Comparison of ENCODE assay signal across 8 mouse cellular contexts in the genomic region with DNA sequence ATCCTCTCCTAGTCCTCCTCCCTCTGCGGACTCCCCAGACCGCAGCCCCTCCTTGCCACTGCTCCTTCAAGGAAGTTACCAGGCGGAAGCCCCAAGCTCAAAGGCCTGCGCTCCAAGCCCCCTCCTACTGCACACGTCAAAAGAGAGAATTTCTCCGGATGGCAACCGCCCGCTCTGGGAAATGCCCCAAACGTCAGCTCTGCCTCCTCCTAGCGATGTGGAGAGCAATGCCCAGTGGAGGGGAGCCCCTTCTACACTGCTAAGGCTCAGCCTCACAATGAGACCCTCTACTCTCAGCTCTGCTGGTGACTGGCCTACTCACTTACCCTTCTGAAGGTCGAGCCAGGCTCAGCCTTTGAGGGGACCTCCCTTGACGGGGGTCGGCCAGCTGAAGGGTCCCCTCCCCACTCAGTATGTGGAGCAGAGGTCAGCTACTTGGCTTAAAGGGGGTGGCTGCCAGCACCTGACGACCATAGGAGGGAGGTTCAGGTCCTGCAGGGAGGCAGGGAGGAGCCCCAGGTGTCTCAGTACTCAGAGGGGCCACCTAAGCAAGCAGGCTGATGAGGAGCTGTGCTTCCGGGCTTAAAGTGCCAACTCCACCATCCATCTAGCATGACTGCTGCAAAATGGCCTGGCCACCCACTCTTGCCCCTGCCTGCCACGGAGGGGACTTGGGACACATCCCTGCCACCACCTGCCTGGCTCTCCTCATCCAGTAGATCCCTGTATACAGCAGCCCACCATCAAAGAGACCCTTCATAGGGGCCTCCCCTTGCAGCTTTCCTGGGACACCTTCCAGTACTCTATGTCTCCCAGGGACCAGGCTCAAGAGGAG.
A peak's percentile ranks its signal among the peaks of the same experiment; 100 is the strongest.
DNase-seq lines count a peak whose midpoint lies in the region; ATAC-seq lines count a peak whose summit lies in the region.

No protein-coding gene starts in this region.

- no peak for ATAC-seq in heart, embryonic 12.5 days (ENCODE audit: insufficient number of reproducible peaks, low FRiP score)
- peak; percentile 33; the same call in 1 of the 2 replicates for ATAC-seq in hindbrain, embryonic 15.5 days (ENCODE audit: low FRiP score, low read depth)
- ATAC-seq in midbrain, embryonic 15.5 days (replicated peaks): peak; percentile 55

- peaks cover 8% of the 10 kb centered on the region for H3K4me1 ChIP-seq in heart, embryonic 12.5 days (replicated peaks)
- peaks cover 36% of the 10 kb centered on the region for H3K4me1 ChIP-seq in hindbrain, embryonic 15.5 days (replicated peaks)
- peaks cover 27% of the 10 kb centered on the region for H3K4me1 ChIP-seq in midbrain, embryonic 15.5 days

- H3K9ac ChIP-seq in heart, embryonic 12.5 days: no peak overlapping the region
- peak overlapping the region; percentile 77 for H3K9ac ChIP-seq in hindbrain, embryonic 15.5 days
- H3K9ac ChIP-seq in midbrain, embryonic 15.5 days: peak overlapping the region; percentile 72

- H3K4me2 ChIP-seq in heart, embryonic 12.5 days: peak overlapping the region; percentile 71
- peak overlapping the region; percentile 82 for H3K4me2 ChIP-seq in hindbrain, embryonic 15.5 days
- H3K4me2 ChIP-seq in midbrain, embryonic 15.5 days: peak overlapping the region; percentile 81

- peaks cover 97% of the 10 kb centered on the region for H3K27me3 ChIP-seq in heart, embryonic 12.5 days (replicated peaks)
- no peaks in the 10 kb centered on the region for H3K27me3 ChIP-seq in hindbrain, embryonic 15.5 days
- no peaks in the 10 kb centered on the region for H3K27me3 ChIP-seq in midbrain, embryonic 15.5 days (replicated peaks)

- H3K27ac ChIP-seq in heart, embryonic 12.5 days (ENCODE audit: poor library complexity, severe bottlenecking): no peak overlapping the region
- H3K27ac ChIP-seq in hindbrain, embryonic 15.5 days (replicated peaks): peak overlapping the region; percentile 88
- peak overlapping the region; percentile 89 for H3K27ac ChIP-seq in midbrain, embryonic 15.5 days

- H3K9me3 ChIP-seq in heart, embryonic 12.5 days (replicated peaks): no peaks in the 10 kb centered on the region
- H3K9me3 ChIP-seq in hindbrain, embryonic 15.5 days: no peaks in the 10 kb centered on the region
- no peaks in the 10 kb centered on the region for H3K9me3 ChIP-seq in midbrain, embryonic 15.5 days

- no peaks in the 10 kb centered on the region for H3K36me3 ChIP-seq in heart, embryonic 12.5 days
- H3K36me3 ChIP-seq in hindbrain, embryonic 15.5 days: no peaks in the 10 kb centered on the region
- no peaks in the 10 kb centered on the region for H3K36me3 ChIP-seq in midbrain, embryonic 15.5 days (replicated peaks)

- DNase-seq in heart, adult 8-10 months (ENCODE audit: low spot score): no peak
- peak; percentile 55 for DNase-seq in cerebellum, adult 8-10 months
- no peak for DNase-seq in urinary bladder, postnatal 4 days (ENCODE audit: low spot score in 2 of 2)
- DNase-seq in gastrocnemius, postnatal 4 days (ENCODE audit: low spot score in 2 of 2): no peak
- DNase-seq in heart, postnatal 25 days (ENCODE audit: low spot score): no peak

- 23% methylated on average over 16 of the region's 16 CpGs for WGBS in heart, embryonic 12.5 days
- WGBS in hindbrain, embryonic 15.5 days: 7% methylated on average over 16 of the region's 16 CpGs
- WGBS in midbrain, embryonic 15.5 days: 9% methylated on average over 16 of the region's 16 CpGs

- intact Hi-C loops in heart, postnatal 25 days (cut with DNase I): no loop called here

- H3K4me3 ChIP-seq in heart, embryonic 12.5 days: peak overlapping the region; percentile 37; the same call in 1 of the 2 replicates
- H3K4me3 ChIP-seq in hindbrain, embryonic 15.5 days: peak overlapping the region; percentile 63
- peak overlapping the region; percentile 66 for H3K4me3 ChIP-seq in midbrain, embryonic 15.5 days
